Mouse (Mus musculus) liver, embryonic 14.5 days (tissue): Measurements from ENCODE around the gene Farsa. TPM values are rescaled to one million over a fixed set of nuclear protein-coding genes. Genes with fewer than 3 reads are reported as not detected.

Experiments
- ATAC-seq: fragments of 200-750 bp; cut with Nextera tagmentation; 2 replicates; pipeline ENCODE4 v1.8.0; 2017; ENCODE audit warnings: moderate number of reproducible peaks, mild to moderate bottlenecking, moderate library complexity; ENCODE audit not compliant: insufficient read depth
- DNase-seq, 3 experiments: peaks; one replicate each; pipeline ENCODE4 v3.0.0-alpha.2; 2012 to 2013; ENCODE audit warnings: low read depth in 3 of 3, low spot score in 3 of 3
- H3K27ac ChIP-seq: fragments of 300-500 bp; sonication (generic); 2 replicates; pipeline ENCODE4 v1.5.1; 2014; ENCODE audit warnings: moderate library complexity, mild to moderate bottlenecking, control low read depth, inconsistent platforms
- H3K27me3 ChIP-seq: fragments of 300-500 bp; sonication (generic); 2 replicates; pipeline ENCODE4 v1.6.1; 2014; ENCODE audit warnings: mild to moderate bottlenecking, low read length, moderate library complexity; ENCODE audit not compliant: control insufficient read depth, insufficient read depth
- H3K36me3 ChIP-seq: fragments of 300-500 bp; sonication (generic); replicated peaks from 2 replicates; pipeline ENCODE4 v1.6.1; 2014; ENCODE audit warnings: low read depth; ENCODE audit not compliant: control insufficient read depth, insufficient read depth
- H3K4me1 ChIP-seq, 2 experiments: fragments of 200-500 bp in 1 of 2; fragments of 300-500 bp in 1 of 2; sonication (generic) in 1 of 2; replicated peaks; 2 replicates each; pipeline ENCODE4 v1.6.1; 2012 to 2014; ENCODE audit warnings: antibody characterized with exemption in 1 of 2, inconsistent platforms in 1 of 2, low read length in 1 of 2; ENCODE audit not compliant: control insufficient read depth in 2 of 2, insufficient read depth in 2 of 2
- H3K4me2 ChIP-seq: fragments of 300-500 bp; sonication (generic); 2 replicates; pipeline ENCODE4 v1.6.1; 2014; ENCODE audit warnings: low read depth, mild to moderate bottlenecking, control low read depth, moderate library complexity
- H3K4me3 ChIP-seq, 2 experiments: fragments of 200-500 bp in 1 of 2; fragments of 300-500 bp in 1 of 2; sonication (generic) in 1 of 2; 2 replicates each; pipeline ENCODE4 v1.5.1; 2012 to 2014; ENCODE audit warnings: low read depth in 2 of 2, low read length in 2 of 2, mild to moderate bottlenecking in 2 of 2, control low read depth in 1 of 2, inconsistent platforms in 1 of 2, moderate library complexity in 1 of 2; ENCODE audit not compliant: insufficient read depth in 1 of 2
- H3K9ac ChIP-seq: fragments of 300-500 bp; sonication (generic); replicated peaks from 2 replicates; pipeline ENCODE4 v1.6.1; 2014; ENCODE audit warnings: mild to moderate bottlenecking, control low read depth, moderate library complexity
- H3K9me3 ChIP-seq: fragments of 300-500 bp; sonication (generic); 2 replicates; pipeline ENCODE4 v1.6.1; 2016; ENCODE audit warnings: low read length, mixed read lengths; ENCODE audit not compliant: control insufficient read depth
- CTCF ChIP-seq: IDR thresholded peaks from 2 replicates; pipeline ENCODE4 v1.5.1; 2016; ENCODE audit warnings: antibody characterized with exemption, low read depth, control low read depth
- EP300 ChIP-seq: IDR thresholded peaks from 2 replicates; pipeline ENCODE4 v1.6.1; 2016; ENCODE audit warnings: antibody characterized with exemption, low read depth
- WGBS: fragments of 180-500 bp; shearing (Covaris S2); extraction: QIAGEN DNeasy Blood & Tissue Kit; methylation state at CpG from one replicate; pipeline ENCODE4 v1.1.7; 2014; ENCODE audit not compliant: insufficient replicate concordance; 5-methylcytosine and 5-hydroxymethylcytosine counted together
- polyA plus RNA-seq, 2 experiments: library from polyadenylated mRNA; depleted of rRNA in 1 of 2; stranded (reverse) in 1 of 2; unstranded in 1 of 2; fragments of >200 nt; fragmentation: Nextera tagmentation in 1 of 2; extraction: Ambion mirVana in 1 of 2; gene quantifications; 2 replicates each; pipeline versions ENCODE4 v1.2.1 to v1.2.3; 2012 to 2014

The Farsa gene
- polyA plus RNA-seq (2012; rRNA removed) (53.5 and 54.8 TPM in 2 replicates), polyA plus RNA-seq (2014; fragmentation: Nextera tagmentation; extraction: Ambion mirVana) (45.8 and 48.7 TPM in 2 replicates)

GRCm38 (mm10) chr8:84856864-84857441 is at the start of gene Farsa:
Gene Farsa, plus strand, starts transcription at chr8:84856989.
- peak; percentile 90 to 91 (median 91) for DNase-seq
- Histone ChIP-seq H3K36me3 (peaks cover 26% of the 10 kb centered on the region), H3K9ac (peak within 1 kb of the TSS; percentile 86), H3K4me2 (peak within 1 kb of the TSS; percentile 76), H3K4me1 (peaks cover 11 to 12% of the 10 kb centered on the region in 2 experiments), H3K4me3 (peak within 1 kb of the TSS; percentile 82 to 85), H3K27ac (peak within 1 kb of the TSS; percentile 84), H3K9me3 (no peaks in the 10 kb centered on the region), H3K27me3 (no peaks in the 10 kb centered on the region)
- TF ChIP-seq EP300 (no peak), CTCF (no peak)
- peak; percentile 89 for ATAC-seq
- 0% methylated on average over 39 of the region's 39 CpGs for WGBS

DNA sequence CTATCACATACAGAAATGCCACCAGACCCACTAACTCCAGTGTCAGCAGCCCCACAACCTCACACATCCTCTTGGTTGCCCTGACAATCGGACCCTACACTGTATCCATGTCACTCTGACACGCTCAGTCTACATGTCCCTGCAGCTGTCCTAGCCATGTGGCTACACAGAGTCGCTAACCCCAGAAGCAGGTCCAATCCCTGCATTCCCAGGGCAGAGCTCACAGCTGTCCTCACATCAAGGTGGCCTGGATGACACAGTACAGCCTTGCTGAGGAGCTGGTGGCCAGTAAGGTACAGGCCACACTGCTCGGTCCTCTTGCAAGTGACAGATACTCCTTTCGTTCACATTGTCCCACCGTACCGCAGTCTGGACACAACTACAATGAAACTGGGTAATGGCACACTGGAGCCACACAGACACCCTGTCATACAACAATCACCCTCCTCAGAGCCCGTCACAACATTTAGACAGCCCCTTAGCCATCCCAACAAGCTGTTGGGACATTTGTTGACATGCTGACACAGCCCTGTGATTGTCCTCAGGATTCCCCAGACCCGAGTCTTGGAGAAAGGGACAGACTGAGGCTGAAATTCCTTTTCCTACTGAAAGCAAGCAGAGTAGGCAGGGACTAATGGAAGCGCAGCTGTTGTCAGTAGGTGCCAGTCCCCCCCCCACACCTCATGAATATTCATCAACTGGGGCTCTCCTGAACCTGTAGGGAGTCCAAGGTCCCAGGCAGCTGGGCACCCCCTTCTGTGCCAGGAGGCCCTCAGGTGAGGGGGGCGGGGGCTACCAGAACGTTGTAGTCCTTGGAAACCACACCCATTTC is 47.5 kb upstream of the Farsa start:
- DNase-seq = no peak
- no peak overlapping the region for H3K9ac ChIP-seq
- H3K4me1 ChIP-seq = peaks cover 3 to 6% of the 10 kb centered on the region in 2 experiments; a peak in 3 of 4 replicates
- 67% methylated on average over 12 of the region's 12 CpGs for WGBS
- peaks cover 18% of the 10 kb centered on the region for H3K27me3 ChIP-seq
- no peaks in the 10 kb centered on the region for H3K9me3 ChIP-seq
- no peak overlapping the region for H3K27ac ChIP-seq
- ATAC-seq = no peak
- no peak overlapping the region for H3K4me3 ChIP-seq
- no peak for TF ChIP-seq CTCF
- TF ChIP-seq EP300 = no peak
- H3K4me2 ChIP-seq = no peak overlapping the region
- H3K36me3 ChIP-seq = no peaks in the 10 kb centered on the region

DNA sequence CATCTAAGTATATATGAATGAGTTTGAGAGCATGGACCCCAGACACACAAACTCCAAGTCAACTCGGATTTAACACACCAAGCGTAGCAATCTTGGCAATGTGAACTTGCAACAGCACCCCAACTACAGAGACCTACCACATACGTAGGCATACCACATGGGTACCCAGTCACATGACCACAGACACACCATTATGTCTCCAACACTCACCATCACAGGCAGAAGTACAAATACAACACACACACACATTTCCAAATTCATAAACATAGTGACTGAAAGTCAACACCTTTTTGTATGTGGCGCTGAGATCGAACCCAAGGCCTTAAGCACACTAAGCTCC is 46.9 kb upstream of the Farsa start:
- 72% methylated on average over 5 of the region's 5 CpGs for WGBS
- DNase-seq (no peak), ATAC-seq (no peak)
- H3K36me3 ChIP-seq = no peaks in the 10 kb centered on the region
- no peaks in the 10 kb centered on the region for H3K9me3 ChIP-seq
- H3K27me3 ChIP-seq = peaks cover 20% of the 10 kb centered on the region
- no peak overlapping the region for H3K9ac ChIP-seq
- no peak for TF ChIP-seq CTCF
- TF ChIP-seq EP300 = no peak
- H3K4me1 ChIP-seq = peaks cover 3 to 6% of the 10 kb centered on the region in 2 experiments; a peak in 3 of 4 replicates
- H3K4me3 ChIP-seq = no peak overlapping the region
- H3K27ac ChIP-seq = no peak overlapping the region
- no peak overlapping the region for H3K4me2 ChIP-seq

- under 1% methylated on average over 32 of the region's 32 CpGs for WGBS
- peak; percentile 55 to 64 (median 59) for DNase-seq
- TF ChIP-seq EP300 (no peak), CTCF (peak; percentile 83)
- H3K27me3 ChIP-seq = peaks cover 14% of the 10 kb centered on the region
- H3K4me1 ChIP-seq = peaks cover 6 to 10% of the 10 kb centered on the region in 2 experiments
- no peaks in the 10 kb centered on the region for H3K36me3 ChIP-seq
- H3K27ac ChIP-seq = no peak overlapping the region
- peak overlapping the region in 1 of 2 experiments; percentile 42; a peak in 2 of 4 replicates for H3K4me3 ChIP-seq
- H3K4me2 ChIP-seq = peak overlapping the region; percentile 66
- H3K9ac ChIP-seq = peak overlapping the region; percentile 7; the same call in 1 of the 2 replicates
- H3K9me3 ChIP-seq = no peaks in the 10 kb centered on the region
- peak; percentile 55 for ATAC-seq
Measured at GRCm38 (mm10) chr8:84810896-84811295, 45.9 kb upstream of the Farsa start.

DNA sequence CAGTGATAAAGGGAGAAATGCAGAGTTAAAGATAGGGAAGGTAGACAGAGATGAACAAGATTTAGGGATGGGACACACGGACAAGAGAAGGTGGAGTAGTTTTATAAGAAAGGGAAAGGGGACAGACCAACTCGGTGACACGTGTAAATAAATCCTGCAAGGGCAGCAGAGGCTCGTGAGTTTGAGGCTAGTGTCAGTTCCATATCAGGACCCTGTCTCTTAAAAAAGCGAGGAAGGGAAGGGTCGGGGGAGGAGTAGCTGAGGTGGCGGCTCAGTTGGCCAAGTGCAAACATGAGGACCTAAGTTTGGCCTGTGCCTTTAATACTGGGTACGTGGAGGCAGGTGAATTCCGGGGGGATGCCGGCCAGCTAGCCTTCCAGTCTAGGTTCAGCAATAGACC is 45.5 kb upstream of the Farsa start:
- H3K9me3 ChIP-seq = no peaks in the 10 kb centered on the region
- DNase-seq (no peak), ATAC-seq (no peak)
- H3K27me3 ChIP-seq = peaks cover 14% of the 10 kb centered on the region
- H3K9ac ChIP-seq = no peak overlapping the region
- peaks cover 6 to 10% of the 10 kb centered on the region in 2 experiments for H3K4me1 ChIP-seq
- H3K4me3 ChIP-seq = peak overlapping the region in 1 of 2 experiments; percentile 42; a peak in 2 of 4 replicates
- H3K36me3 ChIP-seq = no peaks in the 10 kb centered on the region
- 44% methylated on average over 10 of the region's 10 CpGs for WGBS
- peak overlapping the region; percentile 66 for H3K4me2 ChIP-seq
- H3K27ac ChIP-seq = no peak overlapping the region
- TF ChIP-seq CTCF (no peak), EP300 (no peak)
